Mouse (Mus musculus): ENCODE data around the gene Dll3. TPM values are rescaled to one million over a fixed set of nuclear protein-coding genes. Genes with fewer than 3 reads are reported as not detected.

Dll3 gene
- total and polyA plus RNA-seq, 3 experiments, result not detected

DNA sequence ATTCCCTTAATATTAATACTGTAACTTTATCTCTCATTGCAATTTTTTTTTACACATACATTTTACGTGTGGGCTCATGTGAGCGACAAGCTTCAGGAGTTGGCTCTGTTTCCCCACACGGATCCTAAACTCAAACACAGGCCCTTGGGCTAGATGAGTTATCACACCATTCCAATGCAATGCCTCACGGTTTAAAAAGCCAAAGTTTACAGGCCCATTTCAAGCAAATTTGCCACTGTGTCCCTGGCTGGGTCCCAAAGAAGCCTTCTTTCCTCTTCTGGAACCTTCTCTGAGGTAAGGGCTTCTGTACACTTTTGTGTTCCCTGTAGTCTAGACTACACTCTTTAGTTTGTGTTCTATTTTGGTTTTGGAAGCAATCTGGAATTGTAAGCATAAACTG is 32.5 kb upstream of the Dll3 start:
- peaks cover 6% of the 10 kb centered on the region for H3K4me1 ChIP-seq (ENCODE audit: control insufficient read depth, insufficient read depth, low read length)
- no peak for DNase-seq
- WGBS, result 68% methylated on average over 4 of the region's 4 CpGs
- no peak overlapping the region for H3K9ac ChIP-seq (ENCODE audit: low read depth, low read length)
- H3K27ac ChIP-seq, result no peak overlapping the region
- H3K79me2 ChIP-seq (replicated peaks; ENCODE audit: control insufficient read depth, insufficient read depth, low read length), result peaks cover 11% of the 10 kb centered on the region
- H3K36me3 ChIP-seq (ENCODE audit: control insufficient read depth, insufficient read depth, low read length), result peaks cover 5% of the 10 kb centered on the region; the same call in 1 of the 2 replicates
- H3K27me3 ChIP-seq (ENCODE audit: control insufficient read depth, insufficient read depth, low read length), result no peaks in the 10 kb centered on the region
- intact Hi-C loops (cut with DNase I), result no loop called here
- TF ChIP-seq EP300 (IDR thresholded peaks at IDR 0.05; ENCODE audit: insufficient read depth, low read depth, low read length), result no peak
- no peak for TF ChIP-seq POLR2A (IDR thresholded peaks at IDR 0.05; ENCODE audit: insufficient read depth, low read depth, low read length)
- TF ChIP-seq CTCF (IDR thresholded peaks at IDR 0.05), result no peak
- H3K4me3 ChIP-seq, result no peak overlapping the region

DNA sequence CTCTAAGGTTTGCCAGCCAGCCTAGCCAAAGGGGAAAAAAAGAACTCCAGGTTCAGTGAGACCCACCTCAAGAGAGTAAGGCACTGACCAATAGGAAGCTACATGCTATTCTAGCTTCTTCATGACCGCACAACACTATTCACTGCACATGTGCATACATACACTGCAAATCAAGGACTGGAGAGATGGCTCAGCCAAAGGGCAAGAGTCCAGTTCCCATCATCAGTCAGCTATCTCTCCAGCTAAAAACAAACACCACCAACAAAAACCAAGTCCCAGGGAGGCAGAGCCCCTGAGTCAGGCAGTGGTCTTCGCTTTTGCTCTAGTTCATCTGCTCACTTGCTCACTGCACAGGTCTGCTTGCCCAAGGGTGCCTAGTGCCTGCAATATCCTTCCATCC is 26.2 kb upstream of the Dll3 start:
- no peaks in the 10 kb centered on the region for H3K36me3 ChIP-seq (ENCODE audit: control insufficient read depth, insufficient read depth, low read length)
- H3K4me3 ChIP-seq, result no peak overlapping the region
- no peaks in the 10 kb centered on the region for H3K4me1 ChIP-seq (ENCODE audit: control insufficient read depth, insufficient read depth, low read length)
- H3K27me3 ChIP-seq (ENCODE audit: control insufficient read depth, insufficient read depth, low read length), result no peaks in the 10 kb centered on the region
- no peak overlapping the region for H3K27ac ChIP-seq
- TF ChIP-seq CTCF (IDR thresholded peaks at IDR 0.05) (no peak), POLR2A (IDR thresholded peaks at IDR 0.05; ENCODE audit: insufficient read depth, low read depth, low read length) (no peak), EP300 (IDR thresholded peaks at IDR 0.05; ENCODE audit: insufficient read depth, low read depth, low read length) (no peak)
- DNase-seq, result no peak
- H3K79me2 ChIP-seq (replicated peaks; ENCODE audit: control insufficient read depth, insufficient read depth, low read length), result peaks cover under 1% of the 10 kb centered on the region; the same call in 1 of the 2 replicates
- intact Hi-C loops (cut with DNase I), result no loop called here
- no peak overlapping the region for H3K9ac ChIP-seq (ENCODE audit: low read depth, low read length)
- 85% methylated on average over 2 of the region's 2 CpGs for WGBS

DNA sequence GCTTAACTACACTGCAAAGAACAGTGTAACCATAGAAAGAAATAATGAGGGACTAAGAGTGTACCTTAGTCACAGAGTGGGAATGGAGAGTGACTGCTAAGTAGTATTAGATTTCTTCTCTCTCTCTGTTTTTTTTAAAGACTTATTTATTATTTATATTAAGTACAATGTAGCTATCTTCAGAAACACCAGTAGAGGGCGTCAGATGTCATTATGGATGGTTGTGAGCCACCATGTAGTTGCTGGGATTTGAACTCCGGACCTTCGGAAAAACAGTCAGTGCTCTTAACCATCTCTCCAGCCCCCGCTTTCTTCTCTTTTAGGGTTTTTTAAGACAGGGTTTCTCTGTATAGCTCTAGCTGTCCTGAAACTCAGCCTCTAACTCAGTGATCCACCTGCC is 24.4 kb upstream of the Dll3 start:
- Histone ChIP-seq H3K4me1 (ENCODE audit: control insufficient read depth, insufficient read depth, low read length) (no peaks in the 10 kb centered on the region), H3K27me3 (ENCODE audit: control insufficient read depth, insufficient read depth, low read length) (no peaks in the 10 kb centered on the region), H3K27ac (no peak overlapping the region), H3K9ac (ENCODE audit: low read depth, low read length) (no peak overlapping the region), H3K4me3 (no peak overlapping the region), H3K79me2 (replicated peaks; ENCODE audit: control insufficient read depth, insufficient read depth, low read length) (no peaks in the 10 kb centered on the region; the same call in 1 of the 2 replicates), H3K36me3 (ENCODE audit: control insufficient read depth, insufficient read depth, low read length) (no peaks in the 10 kb centered on the region)
- 85% methylated on average over 4 of the region's 4 CpGs for WGBS
- intact Hi-C loops (cut with DNase I), result no loop called here
- TF ChIP-seq POLR2A (IDR thresholded peaks at IDR 0.05; ENCODE audit: insufficient read depth, low read depth, low read length) (no peak), CTCF (IDR thresholded peaks at IDR 0.05) (peak; percentile 53), EP300 (IDR thresholded peaks at IDR 0.05; ENCODE audit: insufficient read depth, low read depth, low read length) (no peak)
- no peak for DNase-seq

- DNase-seq, result no peak
- TF ChIP-seq EP300 (IDR thresholded peaks at IDR 0.05; ENCODE audit: insufficient read depth, low read depth, low read length) (no peak), CTCF (IDR thresholded peaks at IDR 0.05) (no peak), POLR2A (IDR thresholded peaks at IDR 0.05; ENCODE audit: insufficient read depth, low read depth, low read length) (no peak)
- no peak overlapping the region for H3K4me3 ChIP-seq
- no peak overlapping the region for H3K9ac ChIP-seq (ENCODE audit: low read depth, low read length)
- no peaks in the 10 kb centered on the region for H3K36me3 ChIP-seq (ENCODE audit: control insufficient read depth, insufficient read depth, low read length)
- H3K27me3 ChIP-seq (ENCODE audit: control insufficient read depth, insufficient read depth, low read length), result no peaks in the 10 kb centered on the region
- no peaks in the 10 kb centered on the region for H3K4me1 ChIP-seq (ENCODE audit: control insufficient read depth, insufficient read depth, low read length)
- H3K27ac ChIP-seq, result no peak overlapping the region
- intact Hi-C loops (cut with DNase I), result no loop called here
- 94% methylated on average over 8 of the region's 8 CpGs for WGBS
- no peaks in the 10 kb centered on the region for H3K79me2 ChIP-seq (replicated peaks; ENCODE audit: control insufficient read depth, insufficient read depth, low read length)
These were observed 23.3 kb upstream of the Dll3 start for GRCm38 (mm10) chr7:28325293-28325692.

DNA sequence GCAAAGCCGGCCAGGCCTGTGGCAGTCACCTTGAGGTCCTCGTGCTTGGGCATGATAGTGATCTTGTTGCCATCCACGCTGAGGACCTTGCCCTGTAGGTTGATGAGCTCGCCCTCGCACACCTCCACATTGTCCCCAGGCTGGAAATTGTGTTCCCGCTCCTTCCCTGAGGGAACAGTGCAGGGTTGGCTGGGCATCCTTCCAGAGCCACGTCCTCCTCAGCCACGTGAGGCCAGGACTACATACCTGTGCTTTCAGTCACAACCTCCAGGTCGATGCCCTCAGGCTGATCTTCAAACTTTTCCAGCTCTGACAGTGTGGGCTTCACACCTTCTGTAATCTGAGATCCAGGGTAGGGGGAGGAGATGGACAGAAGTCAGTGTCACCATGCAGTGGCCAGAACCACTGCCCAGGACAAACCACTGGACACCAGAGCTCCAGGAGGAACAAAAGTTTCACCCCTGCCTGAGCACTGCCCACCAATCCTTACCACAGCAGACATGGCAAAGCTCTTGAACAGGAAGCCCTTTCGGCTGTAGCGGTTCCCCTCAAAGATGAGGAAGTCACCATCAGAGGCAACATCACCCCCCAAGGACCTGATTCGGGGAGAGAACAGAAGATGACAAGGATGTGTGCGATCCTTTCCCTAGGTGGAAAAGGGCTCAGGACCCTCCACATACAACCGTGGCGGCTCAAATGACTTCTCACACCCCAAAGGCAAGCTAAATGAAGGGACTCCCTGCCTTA is 20.1 kb upstream of the Dll3 start:
- WGBS, result 86% methylated on average over 15 of the region's 15 CpGs
- H3K27me3 ChIP-seq (ENCODE audit: control insufficient read depth, insufficient read depth, low read length), result no peaks in the 10 kb centered on the region
- TF ChIP-seq POLR2A (IDR thresholded peaks at IDR 0.05; ENCODE audit: insufficient read depth, low read depth, low read length) (no peak), EP300 (IDR thresholded peaks at IDR 0.05; ENCODE audit: insufficient read depth, low read depth, low read length) (no peak), CTCF (IDR thresholded peaks at IDR 0.05) (no peak)
- H3K27ac ChIP-seq, result no peak overlapping the region
- H3K9ac ChIP-seq (ENCODE audit: low read depth, low read length), result no peak overlapping the region
- no peaks in the 10 kb centered on the region for H3K4me1 ChIP-seq (ENCODE audit: control insufficient read depth, insufficient read depth, low read length)
- intact Hi-C loops (cut with DNase I), result no loop called here
- DNase-seq, result no peak
- H3K79me2 ChIP-seq (replicated peaks; ENCODE audit: control insufficient read depth, insufficient read depth, low read length), result no peaks in the 10 kb centered on the region
- no peaks in the 10 kb centered on the region for H3K36me3 ChIP-seq (ENCODE audit: control insufficient read depth, insufficient read depth, low read length)
- no peak overlapping the region for H3K4me3 ChIP-seq

- WGBS, result 88% methylated on average over 17 of the region's 17 CpGs
- H3K4me3 ChIP-seq, result no peak overlapping the region
- no peaks in the 10 kb centered on the region for H3K79me2 ChIP-seq (replicated peaks; ENCODE audit: control insufficient read depth, insufficient read depth, low read length)
- no peak for DNase-seq
- H3K27ac ChIP-seq, result no peak overlapping the region
- no peaks in the 10 kb centered on the region for H3K36me3 ChIP-seq (ENCODE audit: control insufficient read depth, insufficient read depth, low read length)
- no peaks in the 10 kb centered on the region for H3K4me1 ChIP-seq (ENCODE audit: control insufficient read depth, insufficient read depth, low read length)
- intact Hi-C loops (cut with DNase I), result no loop called here
- H3K27me3 ChIP-seq (ENCODE audit: control insufficient read depth, insufficient read depth, low read length), result no peaks in the 10 kb centered on the region
- TF ChIP-seq CTCF (IDR thresholded peaks at IDR 0.05) (no peak), POLR2A (IDR thresholded peaks at IDR 0.05; ENCODE audit: insufficient read depth, low read depth, low read length) (no peak), EP300 (IDR thresholded peaks at IDR 0.05; ENCODE audit: insufficient read depth, low read depth, low read length) (no peak)
- no peak overlapping the region for H3K9ac ChIP-seq (ENCODE audit: low read depth, low read length)
These were observed 16.7 kb upstream of the Dll3 start for GRCm38 (mm10) chr7:28318714-28319113.
